In the genomic region with DNA sequence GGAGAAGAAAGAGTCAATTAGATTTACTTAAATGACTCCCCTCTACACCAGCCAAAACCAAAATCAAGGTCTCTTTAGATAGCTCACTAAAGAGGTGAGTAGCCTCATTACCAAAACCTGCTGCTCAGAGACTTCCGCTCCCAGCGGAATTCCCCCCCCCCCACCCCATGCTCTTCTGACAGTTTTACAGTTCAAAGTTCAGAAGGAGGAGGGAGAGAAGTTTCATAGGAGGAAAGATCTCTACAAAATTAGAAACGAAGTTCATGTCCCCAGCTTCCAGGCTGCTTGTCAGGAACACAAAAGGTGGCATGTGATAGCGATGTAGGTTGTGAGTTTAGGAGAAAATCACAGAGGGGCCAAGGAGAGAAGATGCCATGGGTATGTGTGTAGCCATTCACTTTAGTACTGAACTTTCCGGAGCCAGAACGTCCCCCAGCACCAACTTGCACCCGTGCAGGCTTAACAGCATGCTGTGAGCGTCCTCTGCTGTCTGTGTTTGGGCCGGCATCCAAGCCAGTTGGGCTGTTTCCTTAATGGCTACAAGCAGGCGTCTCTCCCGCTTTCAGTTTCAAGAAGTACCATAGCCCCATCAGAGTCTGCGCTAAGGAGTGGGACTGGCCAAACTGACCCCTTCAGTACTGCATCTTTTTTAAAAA, we compare ENCODE assay signal across 8 mouse cellular contexts.
DNase-seq lines count a peak whose midpoint lies in the region; ATAC-seq and TF ChIP-seq lines count a peak whose summit lies in the region.

No protein-coding gene starts in this region.

- no peaks in the 10 kb centered on the region for H3K36me3 ChIP-seq in ES-E14 (ENCODE audit: control insufficient read depth, insufficient read depth, low read length, poor library complexity, severe bottlenecking)
- H3K36me3 ChIP-seq in hindbrain, embryonic 10.5 days: no peaks in the 10 kb centered on the region
- H3K36me3 ChIP-seq in lung, embryonic 15.5 days: no peaks in the 10 kb centered on the region

- TF ChIP-seq POLR2A in olfactory bulb, adult 2 months (IDR thresholded peaks at IDR 0.05; ENCODE audit: insufficient read depth, low read depth, low read length): no peak

- peaks cover 1% of the 10 kb centered on the region; the same call in 1 of the 2 replicates for H3K9me3 ChIP-seq in ES-E14 (ENCODE audit: control insufficient read depth, insufficient read depth, low read depth, low read length)
- no peaks in the 10 kb centered on the region for H3K9me3 ChIP-seq in hindbrain, embryonic 10.5 days
- no peaks in the 10 kb centered on the region for H3K9me3 ChIP-seq in lung, embryonic 15.5 days

- H3K4me2 ChIP-seq in lung, embryonic 15.5 days: peak overlapping the region; percentile 80

- 4% methylated on average over 12 of the region's 12 CpGs for WGBS in hindbrain, embryonic 10.5 days
- 3% methylated on average over 12 of the region's 12 CpGs for WGBS in lung, embryonic 15.5 days
- 4% methylated on average over 12 of the region's 12 CpGs for WGBS in olfactory bulb, adult 2 months

- TF ChIP-seq CTCF in olfactory bulb, adult 2 months (IDR thresholded peaks at IDR 0.05; ENCODE audit: insufficient read depth, low read depth, low read length): peak; percentile 99

- no peak overlapping the region for H3K27ac ChIP-seq in ES-E14 (ENCODE audit: insufficient read depth, low read depth, low read length, poor library complexity, severe bottlenecking)
- H3K27ac ChIP-seq in hindbrain, embryonic 10.5 days: peak overlapping the region; percentile 88
- H3K27ac ChIP-seq in lung, embryonic 15.5 days: peak overlapping the region; percentile 87
- no peak overlapping the region for H3K27ac ChIP-seq in olfactory bulb, adult 2 months (ENCODE audit: insufficient read depth, low read depth, low read length)

- peak overlapping the region; percentile 40 to 60; a peak in 3 of 4 replicates for H3K4me3 ChIP-seq in ES-E14 (ENCODE audit: insufficient read depth in 1 of 2, low read depth in 1 of 2, low read length in 2 of 2, poor library complexity in 1 of 2, severe bottlenecking in 1 of 2)
- H3K4me3 ChIP-seq in hindbrain, embryonic 10.5 days: peak overlapping the region; percentile 60
- peak overlapping the region; percentile 48 for H3K4me3 ChIP-seq in lung, embryonic 15.5 days
- peak overlapping the region; percentile 26 for H3K4me3 ChIP-seq in olfactory bulb, adult 2 months (ENCODE audit: insufficient read depth, low read depth, low read length)

- H3K27me3 ChIP-seq in hindbrain, embryonic 10.5 days (ENCODE audit: insufficient read depth, poor library complexity, severe bottlenecking): no peaks in the 10 kb centered on the region
- H3K27me3 ChIP-seq in lung, embryonic 15.5 days: no peaks in the 10 kb centered on the region

- no peak for DNase-seq in ES-E14 (ENCODE audit: low read depth, low spot score)
- peak; percentile 90 to 94 for DNase-seq in cerebellum, adult 18-20 months
- peak; percentile 87 for DNase-seq in hindbrain, embryonic 10.5 days (ENCODE audit: low spot score)
- DNase-seq in layer of hippocampus, adult 9-10 months (ENCODE audit: low spot score): peak; percentile 85
- peak; percentile 73 to 78 for DNase-seq in thymus, adult 18-20 months

- in situ Hi-C loops in ES-E14 (cut with MboI; ENCODE audit: low sequenced_read_pairs in 2 of 2, unreplicated experiment in 2 of 2): loop anchor here (10.0 kb wide), 2 partner anchors 375 to 395 kb away; no protein-coding TSS in a partner anchor

- no peak overlapping the region; the same call in 1 of the 2 replicates for H3K9ac ChIP-seq in ES-E14 (ENCODE audit: insufficient read depth, low read depth, low read length, poor library complexity, severe bottlenecking)
- peak overlapping the region; percentile 39; the same call in 1 of the 2 replicates for H3K9ac ChIP-seq in lung, embryonic 15.5 days

- ATAC-seq in frontal cortex, adult (ENCODE audit: low TSS enrichment): peak; percentile 87
- ATAC-seq in lung, embryonic 15.5 days (ENCODE audit: borderline replicate concordance, extremely low read depth, low FRiP score, low TSS enrichment): peak; percentile 85

- no peaks in the 10 kb centered on the region for H3K4me1 ChIP-seq in ES-E14 (ENCODE audit: control insufficient read depth in 2 of 2, insufficient read depth in 2 of 2, low read length in 2 of 2, poor library complexity in 1 of 2)
- peaks cover 16% of the 10 kb centered on the region for H3K4me1 ChIP-seq in hindbrain, embryonic 10.5 days (replicated peaks)
- peaks cover 27% of the 10 kb centered on the region for H3K4me1 ChIP-seq in lung, embryonic 15.5 days
- H3K4me1 ChIP-seq in olfactory bulb, adult 2 months (ENCODE audit: control insufficient read depth, insufficient read depth, low read length): no peaks in the 10 kb centered on the region; the same call in 1 of the 2 replicates

TF ChIP-seq in ES-E14, 5 proteins besides CTCF, POLR2A, EP300 and RAD21:
- peak; percentile 87; the same call in 1 of the 2 replicates for TF ChIP-seq ZC3H11A (IDR thresholded peaks at IDR 0.05; ENCODE audit: borderline replicate concordance, low read depth, low read length)
- TF ChIP-seq CHD2 (IDR thresholded peaks at IDR 0.05; ENCODE audit: low read depth, low read length): no peak

Comparison
In these comparisons a context has a peak if more than half of its experiments do, and no peak if none do; other contexts are left out.
1. H3K27ac ChIP-seq: peak in hindbrain, embryonic 10.5 days (single experiment) and lung, embryonic 15.5 days (single experiment); none in ES-E14 (single experiment) and olfactory bulb, adult 2 months (single experiment).
2. Peak in every context shown above with its lines, with median percentiles within 50 percentile points of each other: H3K4me3 ChIP-seq.